Mouse (Mus musculus): ENCODE data around the gene Mknk1. TPM values are rescaled to one million over a fixed set of nuclear protein-coding genes. Genes with fewer than 3 reads are reported as not detected.

Gene Mknk1
- polyA plus RNA-seq (2012; rRNA removed) = 29.5 and 30.2 TPM in 2 replicates

DNA sequence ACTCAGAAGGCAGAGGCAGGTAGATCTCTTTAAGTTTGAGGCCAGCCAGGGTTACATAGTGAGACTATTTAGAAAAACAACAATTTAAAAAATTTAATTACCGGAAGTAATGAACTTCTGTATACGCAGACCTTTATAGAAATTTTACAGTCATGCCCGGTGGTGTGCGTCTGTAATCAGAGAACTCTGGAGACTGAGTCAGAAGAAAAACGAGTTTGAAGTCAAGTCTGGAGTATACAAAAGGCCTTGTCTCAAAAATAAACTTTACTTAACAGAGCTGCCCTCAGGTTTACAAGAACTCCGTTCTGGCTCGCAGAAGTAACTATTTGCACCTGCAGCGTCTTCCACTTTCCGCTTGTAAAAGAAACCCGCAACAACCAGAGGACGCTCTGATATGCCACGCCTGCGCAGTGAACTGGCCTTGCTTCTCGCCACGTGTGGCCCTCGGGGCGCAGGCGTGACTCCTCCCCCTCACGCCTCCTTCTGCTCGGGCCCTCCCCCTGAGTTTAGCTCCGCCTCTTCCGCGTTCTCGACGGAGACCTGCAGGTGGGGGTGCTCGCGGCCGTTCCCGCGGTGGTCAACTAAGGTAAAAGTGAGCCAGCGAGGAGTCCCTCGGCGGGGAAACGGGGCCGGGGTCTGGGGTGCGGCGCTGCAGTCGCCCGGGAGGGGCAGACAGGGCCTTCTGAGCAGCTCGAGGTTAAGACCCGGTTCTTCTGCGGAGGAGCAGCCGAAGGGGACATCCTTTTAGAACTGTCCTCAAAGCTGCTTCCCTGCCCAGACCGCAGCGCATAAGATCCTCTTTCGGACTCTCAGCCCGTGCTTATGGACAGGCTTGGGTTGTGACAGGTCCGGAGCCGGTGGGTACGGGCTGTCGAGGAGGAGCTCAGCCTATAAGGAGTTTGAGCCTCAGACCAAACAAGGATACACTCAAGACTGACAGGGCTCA, at the start of gene Mknk1:
Gene Mknk1, plus strand, starts transcription at position 503 of the 946 bp plus-strand sequence.

DNA sequence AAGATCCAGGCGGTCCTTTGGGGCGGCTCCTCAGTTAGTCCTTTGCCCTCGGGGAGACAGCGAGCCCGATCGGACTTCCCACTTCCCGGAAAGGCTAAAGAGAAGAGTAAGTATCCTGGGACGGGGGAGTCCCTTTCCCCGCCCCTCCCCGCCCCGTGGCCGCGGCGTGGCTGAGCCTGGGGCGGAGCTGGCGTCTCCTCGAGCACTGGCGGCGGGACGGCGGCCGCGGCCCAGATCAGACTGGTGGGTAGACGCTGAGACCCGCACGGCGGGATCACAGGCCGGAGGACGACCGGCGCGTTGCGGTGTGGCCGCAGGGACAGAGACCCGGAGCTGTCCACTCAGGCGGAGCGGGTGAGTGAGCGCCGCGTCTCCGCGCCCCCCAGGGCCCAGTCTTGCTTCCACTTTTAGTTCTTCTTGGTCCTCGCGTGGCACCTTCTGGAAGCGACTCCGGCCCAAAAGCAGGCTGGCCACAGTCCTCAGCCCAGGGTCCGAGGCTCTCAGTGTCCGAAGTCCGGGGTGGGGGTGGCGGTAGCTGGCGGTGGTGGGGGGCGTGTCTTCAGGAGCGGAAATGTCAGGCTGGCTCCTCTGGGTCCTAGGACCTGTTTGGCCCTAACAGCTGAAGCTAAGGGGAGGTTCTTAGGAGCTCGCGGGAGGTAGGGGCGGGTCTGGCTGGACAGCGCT, 11.0 kb upstream of the Mknk1 start, which contains the start of gene Mob3c:
Gene Mob3c, plus strand, starts transcription at position 205 of the 684 bp plus-strand sequence.

DNA sequence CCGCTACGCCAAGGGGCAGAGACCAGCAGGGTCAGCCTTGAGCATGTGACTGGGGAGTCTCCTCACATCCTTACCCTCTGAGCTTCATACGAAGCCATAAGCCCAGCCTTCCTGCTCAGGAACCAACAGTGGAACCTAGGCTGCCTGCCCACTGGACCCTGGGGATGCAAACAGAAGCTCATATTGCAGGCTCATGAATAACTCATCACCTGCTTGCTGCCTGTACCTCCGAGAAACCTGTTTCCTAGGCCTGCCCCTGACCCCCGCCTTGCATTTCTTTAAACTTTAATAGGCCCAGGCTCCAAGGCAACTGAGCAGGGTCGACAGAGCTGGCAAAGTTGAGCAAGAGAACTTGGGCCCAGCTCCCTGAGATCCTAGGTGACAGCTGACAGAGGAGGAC, 45.0 kb downstream of the Mknk1 start, which contains the start of gene Kncn:
Gene Kncn, plus strand, starts transcription at position 379 of the 400 bp plus-strand sequence.

DNA sequence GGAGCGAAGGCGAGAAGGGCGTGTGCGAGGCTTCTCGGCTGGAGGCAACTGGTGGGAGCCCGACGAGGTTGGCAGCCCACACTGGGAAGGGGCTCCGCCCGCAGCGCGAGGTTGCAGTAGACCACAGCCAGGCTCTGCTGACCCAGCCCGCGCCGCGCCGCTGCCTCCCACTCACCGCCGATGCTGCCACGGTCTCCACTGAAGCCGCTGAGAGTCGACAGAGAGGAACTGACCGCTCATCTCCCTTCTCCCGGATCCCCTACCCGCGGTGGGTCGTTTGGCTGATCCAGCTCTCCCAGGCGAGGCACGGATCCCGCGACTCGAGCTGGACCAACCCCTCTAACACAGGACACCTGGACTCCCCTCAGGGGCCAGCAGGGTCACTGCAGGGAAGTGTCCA, 51.6 kb downstream of the Mknk1 start, which contains the start of gene 6430628N08Rik:
Gene 6430628N08Rik, plus strand, starts transcription at position 113 of the 400 bp plus-strand sequence.

Other genes starting within 250 kb of the Mknk1 start
- gene Cyp4a32, start 238.2 kb upstream of the Mknk1 start, polyA plus RNA-seq (2012; rRNA removed) = not detected in 2 replicates
- gene Cyp4b1, start 191.5 kb upstream of the Mknk1 start, polyA plus RNA-seq (2012; rRNA removed) = 14.0 and 31.0 TPM in 2 replicates
- gene Efcab14, start 101.5 kb upstream of the Mknk1 start, polyA plus RNA-seq (2012; rRNA removed) = 32.9 and 33.9 TPM in 2 replicates
- gene Tex38, start 58.2 kb upstream of the Mknk1 start, polyA plus RNA-seq (2012; rRNA removed) = 0.30 TPM in 1 of 2 replicates, not detected in the other
- 41.3 and 58.8 TPM in 2 replicates for gene Atpaf1, start 54.4 kb upstream of the Mknk1 start, polyA plus RNA-seq (2012; rRNA removed)
- 30.4 and 39.2 TPM in 2 replicates for gene Mob3c, start 11.1 kb upstream of the Mknk1 start, polyA plus RNA-seq (2012; rRNA removed)
- gene Kncn, start 45.2 kb downstream of the Mknk1 start, polyA plus RNA-seq (2012; rRNA removed) = not detected in 2 replicates
- gene 6430628N08Rik, start 51.5 kb downstream of the Mknk1 start, polyA plus RNA-seq (2012; rRNA removed) = not detected in 2 replicates
- not detected in 2 replicates for gene Dmbx1, start 100.7 kb downstream of the Mknk1 start, polyA plus RNA-seq (2012; rRNA removed)
- 40.5 and 63.8 TPM in 2 replicates for gene Faah, start 178.7 kb downstream of the Mknk1 start, polyA plus RNA-seq (2012; rRNA removed)
- 5.4 and 6.4 TPM in 2 replicates for gene Nsun4, start 214.7 kb downstream of the Mknk1 start, polyA plus RNA-seq (2012; rRNA removed)
- gene Uqcrh, start 235.9 kb downstream of the Mknk1 start, polyA plus RNA-seq (2012; rRNA removed) = 108 and 143 TPM in 2 replicates
- 65.1 and 95.1 TPM in 2 replicates for gene Lrrc41, start 236.1 kb downstream of the Mknk1 start, polyA plus RNA-seq (2012; rRNA removed)

All from colon, adult 2 months (tissue).